Comparison of ENCODE assay signal across 23 mouse cellular contexts in genomic region chr2:180362585-180363433, GRCm38 (mm10). TPM values are rescaled to one million over a fixed set of nuclear protein-coding genes. Genes with fewer than 3 reads are reported as not detected.
A peak's percentile ranks its signal among the peaks of the same experiment; 100 is the strongest.
DNase-seq lines count a peak whose midpoint lies in the region; ATAC-seq and TF ChIP-seq lines count a peak whose summit lies in the region.
"Had no signal": no experiment of that assay in that cellular context is flagged by ENCODE, and none has a peak within 500 bp of the region (broad histone marks: within the 10 kb centered on the region; RNA-seq: fewer than 3 reads in every experiment).

No protein-coding gene starts in this region.

- no peak overlapping the region for H3K4me3 ChIP-seq in embryonic facial prominence, embryonic 14.5 days (ENCODE audit: low read depth, low read length)
- no peak overlapping the region for H3K4me3 ChIP-seq in heart, postnatal 0 days (ENCODE audit: low read depth, low read length)
- H3K4me3 ChIP-seq in hindbrain, embryonic 12.5 days, result no peak overlapping the region
- no peak overlapping the region for H3K4me3 ChIP-seq in thymus, adult 2 months (ENCODE audit: control insufficient read depth, insufficient read depth, low read length)
- H3K4me3 ChIP-seq: hindbrain, embryonic 15.5 days; left cerebral cortex, adult 2 months; limb, embryonic 12.5 days; neural tube, embryonic 13.5 days had no signal

- no peak for TF ChIP-seq POLR2A in thymus, adult 2 months (IDR thresholded peaks at IDR 0.05; ENCODE audit: control insufficient read depth, extremely low read depth, insufficient read depth, low read length, poor library complexity)

- DNase-seq in heart, adult 11 months, result peak; percentile 95
- DNase-seq in heart, adult 8-10 months (ENCODE audit: low spot score), result no peak
- DNase-seq in embryonic facial prominence, embryonic 14.5 days (ENCODE audit: low spot score), result peak; percentile 42
- DNase-seq in gastrocnemius, postnatal 25 days, result peak; percentile 80
- DNase-seq in heart, postnatal 0 days (ENCODE audit: low spot score), result no peak
- DNase-seq in cerebellum, adult 9-10 months, result no peak
- no peak for DNase-seq in thymus, adult 2 months
- DNase-seq: adrenal gland, adult 8-10 months; cerebellum, postnatal 25 days; forebrain, postnatal 0 days; kidney, adult 11 months; kidney, postnatal 14 days; liver, postnatal 0 days; lung, postnatal 14 days; thymus, postnatal 4 days had no signal

- WGBS in embryonic facial prominence, embryonic 14.5 days, result 65% methylated on average over 7 of the region's 7 CpGs
- WGBS in heart, postnatal 0 days, result 35% methylated on average over 7 of the region's 7 CpGs
- WGBS in hindbrain, embryonic 12.5 days, result 77% methylated on average over 7 of the region's 7 CpGs
- WGBS in thymus, adult 2 months, result 83% methylated on average over 7 of the region's 7 CpGs

- ATAC-seq in embryonic facial prominence, embryonic 14.5 days (ENCODE audit: low read depth), result peak; percentile 80
- ATAC-seq in heart, postnatal 0 days (ENCODE audit: insufficient read depth, low read depth), result peak; percentile 31
- ATAC-seq in hindbrain, embryonic 12.5 days (ENCODE audit: low FRiP score), result no peak
- ATAC-seq: forebrain, postnatal 0 days; liver, postnatal 0 days had no signal

- H3K27me3 ChIP-seq in embryonic facial prominence, embryonic 14.5 days (replicated peaks; ENCODE audit: control insufficient read depth, insufficient read depth, low read length), result no peaks in the 10 kb centered on the region
- H3K27me3 ChIP-seq in heart, postnatal 0 days (ENCODE audit: control insufficient read depth, insufficient read depth, low read length), result 0 out of 2 replicates have a peak, but pooled peaks cover under 1% of the 10 kb centered on the region
- peaks cover 11% of the 10 kb centered on the region for H3K27me3 ChIP-seq in hindbrain, embryonic 12.5 days
- no peaks in the 10 kb centered on the region for H3K27me3 ChIP-seq in thymus, adult 2 months (ENCODE audit: control insufficient read depth, insufficient read depth, low read length)
- H3K27me3 ChIP-seq: hindbrain, embryonic 15.5 days; neural tube, embryonic 13.5 days had no signal

- H3K9me3 ChIP-seq in embryonic facial prominence, embryonic 14.5 days (ENCODE audit: control insufficient read depth, low read length), result no peaks in the 10 kb centered on the region
- no peaks in the 10 kb centered on the region for H3K9me3 ChIP-seq in heart, postnatal 0 days (replicated peaks; ENCODE audit: control insufficient read depth, low read length)
- H3K9me3 ChIP-seq in hindbrain, embryonic 12.5 days (replicated peaks), result no peaks in the 10 kb centered on the region
- H3K9me3 ChIP-seq: hindbrain, embryonic 15.5 days; limb, embryonic 12.5 days; neural tube, embryonic 13.5 days had no signal

- TF ChIP-seq CTCF in heart, postnatal 0 days (IDR thresholded peaks at IDR 0.05; ENCODE audit: low read depth), result no peak
- no peak for TF ChIP-seq CTCF in thymus, adult 2 months (IDR thresholded peaks at IDR 0.05; ENCODE audit: borderline replicate concordance, control insufficient read depth, extremely low read depth, insufficient read depth, low read length, poor library complexity)

- no peak for TF ChIP-seq EP300 in heart, postnatal 0 days (IDR thresholded peaks at IDR 0.05; ENCODE audit: low read depth)

- no peaks in the 10 kb centered on the region for H3K36me3 ChIP-seq in embryonic facial prominence, embryonic 14.5 days (ENCODE audit: control insufficient read depth, insufficient read depth, low read length)
- no peaks in the 10 kb centered on the region for H3K36me3 ChIP-seq in heart, postnatal 0 days (replicated peaks; ENCODE audit: control insufficient read depth, insufficient read depth, low read length)
- H3K36me3 ChIP-seq in hindbrain, embryonic 12.5 days, result no peaks in the 10 kb centered on the region
- H3K36me3 ChIP-seq in thymus, adult 2 months (ENCODE audit: control insufficient read depth, insufficient read depth, low read length), result no peaks in the 10 kb centered on the region
- H3K36me3 ChIP-seq: hindbrain, embryonic 15.5 days; limb, embryonic 12.5 days; neural tube, embryonic 13.5 days had no signal

- H3K9ac ChIP-seq in embryonic facial prominence, embryonic 14.5 days (ENCODE audit: low read depth, low read length), result no peak overlapping the region
- no peak overlapping the region for H3K9ac ChIP-seq in heart, postnatal 0 days (replicated peaks; ENCODE audit: low read depth, low read length)
- H3K9ac ChIP-seq in hindbrain, embryonic 12.5 days, result no peak overlapping the region
- H3K9ac ChIP-seq: forebrain, postnatal 0 days; hindbrain, embryonic 15.5 days; limb, embryonic 12.5 days; liver, postnatal 0 days; neural tube, embryonic 13.5 days had no signal

- no peak overlapping the region for H3K27ac ChIP-seq in embryonic facial prominence, embryonic 14.5 days (replicated peaks; ENCODE audit: low read depth, low read length)
- peak overlapping the region; percentile 72 for H3K27ac ChIP-seq in heart, postnatal 0 days (ENCODE audit: low read depth)
- H3K27ac ChIP-seq in hindbrain, embryonic 12.5 days, result no peak overlapping the region
- H3K27ac ChIP-seq in thymus, adult 2 months (ENCODE audit: control insufficient read depth, insufficient read depth, low read length), result no peak overlapping the region
- H3K27ac ChIP-seq: hindbrain, embryonic 15.5 days; left cerebral cortex, adult 2 months; limb, embryonic 12.5 days; neural tube, embryonic 13.5 days had no signal

- H3K4me2 ChIP-seq in embryonic facial prominence, embryonic 14.5 days (ENCODE audit: low read depth, low read length), result no peak overlapping the region
- H3K4me2 ChIP-seq in heart, postnatal 0 days (ENCODE audit: low read depth, low read length), result no peak overlapping the region
- no peak overlapping the region for H3K4me2 ChIP-seq in hindbrain, embryonic 12.5 days (replicated peaks)
- H3K4me2 ChIP-seq: hindbrain, embryonic 15.5 days; limb, embryonic 12.5 days; neural tube, embryonic 13.5 days had no signal

- H3K4me1 ChIP-seq in embryonic facial prominence, embryonic 14.5 days (ENCODE audit: control insufficient read depth, insufficient read depth, low read length), result no peaks in the 10 kb centered on the region
- peaks cover 22% of the 10 kb centered on the region for H3K4me1 ChIP-seq in heart, postnatal 0 days (ENCODE audit: control insufficient read depth, insufficient read depth)
- H3K4me1 ChIP-seq in hindbrain, embryonic 12.5 days, result no peaks in the 10 kb centered on the region
- no peaks in the 10 kb centered on the region for H3K4me1 ChIP-seq in thymus, adult 2 months (replicated peaks; ENCODE audit: control insufficient read depth, insufficient read depth, low read length)
- H3K4me1 ChIP-seq: hindbrain, embryonic 15.5 days; limb, embryonic 12.5 days; neural tube, embryonic 13.5 days had no signal

RNA-seq across cellular contexts. Expression of gene Gata5, which starts 28.3 kb away (rescaled TPM):
- total RNA-seq in heart, adult 8-10 months (2022), result 1 to 10 TPM in 1 of 4 experiments, under 1 TPM in 3; 0.68 to 1.2 (median 0.80) TPM
- polyA plus RNA-seq in embryonic facial prominence, embryonic 14.5 days (2014; fragmentation: Nextera tagmentation; extraction: Ambion mirVana), result not detected in 2 replicates
- not detected for total RNA-seq in gastrocnemius, postnatal 25 days (2021)
- total RNA-seq in heart, postnatal 0 days (2014; rRNA removed; ENCODE audit: low replicate concordance), result 2.7 and 5.7 TPM in 2 replicates
- polyA plus RNA-seq in heart, postnatal 0 days (2015; fragmentation: Nextera tagmentation; extraction: Ambion mirVana), result 1.2 and 1.8 TPM in 2 replicates
- 0.08 TPM in 1 of 2 replicates, not detected in the other for polyA plus RNA-seq in hindbrain, embryonic 12.5 days (2016; fragmentation: Nextera tagmentation; extraction: Ambion mirVana)
- 0.22 and 0.39 TPM in 2 replicates for polyA plus RNA-seq in thymus, adult 2 months (2012; rRNA removed)
- total RNA-seq: CH12.LX; forebrain, postnatal 0 days; layer of hippocampus, adult 8-10 months; left cerebral cortex, adult 2 months; monocyte, adult 5-6 weeks had no signal
- polyA plus RNA-seq: forebrain, postnatal 0 days; hindbrain, embryonic 15.5 days had no signal

Comparison
In these comparisons a context has a peak if more than half of its experiments do, and no peak if none do; other contexts are left out.
1. DNase-seq: peak in heart, adult 11 months (single experiment), embryonic facial prominence, embryonic 14.5 days (single experiment) and gastrocnemius, postnatal 25 days (single experiment); none in heart, adult 8-10 months (single experiment), heart, postnatal 0 days (single experiment), cerebellum, adult 9-10 months (single experiment) and thymus, adult 2 months (single experiment).